Mouse (Mus musculus): Measurements from ENCODE around the gene Cryzl1. TPM values are rescaled to one million over a fixed set of nuclear protein-coding genes. Genes with fewer than 3 reads are reported as not detected.

Gene Cryzl1
- polyA plus RNA-seq, 1 experiment from 2014 or later: 118 TPM

GRCm38 (mm10) chr16:91761761-91762160, 33.0 kb upstream of the Cryzl1 start:
- no peaks in the 10 kb centered on the region for H3K27me3 ChIP-seq
- no peaks in the 10 kb centered on the region for H3K9me3 ChIP-seq
- H3K4me3 ChIP-seq: no peak overlapping the region
- WGBS: 89% methylated on average over 3 of the region's 3 CpGs
- H3K36me3 ChIP-seq: no peaks in the 10 kb centered on the region
- no peak overlapping the region for H3K9ac ChIP-seq (replicated peaks)
- ATAC-seq (replicated peaks): no peak
- no peak overlapping the region for H3K4me2 ChIP-seq (replicated peaks)
- peaks cover 54% of the 10 kb centered on the region for H3K4me1 ChIP-seq
- H3K27ac ChIP-seq (replicated peaks): no peak overlapping the region

GRCm38 (mm10) chr16:91761202-91761601, 32.4 kb upstream of the Cryzl1 start:
- WGBS: 71% methylated on average over 9 of the region's 9 CpGs
- peaks cover 53% of the 10 kb centered on the region for H3K4me1 ChIP-seq
- no peaks in the 10 kb centered on the region for H3K9me3 ChIP-seq
- ATAC-seq (replicated peaks): 0 out of 2 replicates have a peak, but pooled peaks have one; percentile 47
- no peaks in the 10 kb centered on the region for H3K27me3 ChIP-seq
- no peak overlapping the region for H3K4me2 ChIP-seq (replicated peaks)
- no peak overlapping the region for H3K9ac ChIP-seq (replicated peaks)
- H3K27ac ChIP-seq (replicated peaks): peak overlapping the region; percentile 47
- H3K4me3 ChIP-seq: no peak overlapping the region
- H3K36me3 ChIP-seq: no peaks in the 10 kb centered on the region

- no peaks in the 10 kb centered on the region for H3K9me3 ChIP-seq
- H3K36me3 ChIP-seq: no peaks in the 10 kb centered on the region
- 0 out of 2 replicates have a peak, but pooled peaks cover 5% of the 10 kb centered on the region for H3K4me1 ChIP-seq
- H3K27me3 ChIP-seq: no peaks in the 10 kb centered on the region
- H3K27ac ChIP-seq (replicated peaks): no peak overlapping the region
- ATAC-seq (replicated peaks): no peak
- no peak overlapping the region for H3K4me3 ChIP-seq
- H3K9ac ChIP-seq (replicated peaks): no peak overlapping the region
- whole genome bisulfite sequencing: 94% methylated on average over 6 of the region's 6 CpGs
- no peak overlapping the region for H3K4me2 ChIP-seq (replicated peaks)
Measured at GRCm38 (mm10) chr16:91754957-91755356, 26.2 kb upstream of the Cryzl1 start.

- 92% methylated on average over 4 of the region's 4 CpGs for WGBS
Measured at GRCm38 (mm10) chr16:91753611-91754010, 24.8 kb upstream of the Cryzl1 start.

GRCm38 (mm10) chr16:91751644-91752385, 23.0 kb upstream of the Cryzl1 start:
- no peak overlapping the region for H3K27ac ChIP-seq (replicated peaks)
- H3K9me3 ChIP-seq: no peaks in the 10 kb centered on the region
- no peaks in the 10 kb centered on the region for H3K36me3 ChIP-seq
- no peak for ATAC-seq (replicated peaks)
- H3K27me3 ChIP-seq: no peaks in the 10 kb centered on the region
- 0 out of 2 replicates have a peak, but pooled peaks cover 5% of the 10 kb centered on the region for H3K4me1 ChIP-seq
- no peak overlapping the region for H3K4me2 ChIP-seq (replicated peaks)
- no peak overlapping the region for H3K9ac ChIP-seq (replicated peaks)
- H3K4me3 ChIP-seq: no peak overlapping the region
- 75% methylated on average over 13 of the region's 13 CpGs for WGBS

More at GRCm38 (mm10) chr16:91753611-91754010, 24.8 kb upstream of the Cryzl1 start:
- Histone ChIP-seq H3K27me3 (no peaks in the 10 kb centered on the region), H3K4me1 (0 out of 2 replicates have a peak, but pooled peaks cover 5% of the 10 kb centered on the region), H3K27ac (replicated peaks) (no peak overlapping the region), H3K9me3 (no peaks in the 10 kb centered on the region), H3K4me3 (no peak overlapping the region), H3K36me3 (no peaks in the 10 kb centered on the region), H3K4me2 (replicated peaks) (no peak overlapping the region), H3K9ac (replicated peaks) (no peak overlapping the region)
- ATAC-seq (replicated peaks): no peak

GRCm38 (mm10) chr16:91747567-91747966, 18.8 kb upstream of the Cryzl1 start:
- 94% methylated on average over 6 of the region's 6 CpGs for WGBS
- Histone ChIP-seq H3K27ac (replicated peaks) (no peak overlapping the region), H3K9me3 (no peaks in the 10 kb centered on the region), H3K27me3 (no peaks in the 10 kb centered on the region), H3K4me2 (replicated peaks) (no peak overlapping the region), H3K9ac (replicated peaks) (no peak overlapping the region), H3K36me3 (no peaks in the 10 kb centered on the region), H3K4me1 (peaks cover 19% of the 10 kb centered on the region), H3K4me3 (no peak overlapping the region)
- ATAC-seq (replicated peaks): no peak

GRCm38 (mm10) chr16:91746101-91746950, 17.6 kb upstream of the Cryzl1 start:
- ATAC-seq (replicated peaks): no peak
- Histone ChIP-seq H3K36me3 (no peaks in the 10 kb centered on the region), H3K27ac (replicated peaks) (no peak overlapping the region), H3K27me3 (no peaks in the 10 kb centered on the region), H3K4me3 (no peak overlapping the region), H3K9ac (replicated peaks) (no peak overlapping the region), H3K4me2 (replicated peaks) (no peak overlapping the region), H3K9me3 (no peaks in the 10 kb centered on the region), H3K4me1 (peaks cover 20% of the 10 kb centered on the region)
- 52% methylated on average over 14 of the region's 14 CpGs for WGBS

GRCm38 (mm10) chr16:91743055-91743454, 14.3 kb upstream of the Cryzl1 start:
- Histone ChIP-seq H3K4me2 (replicated peaks) (no peak overlapping the region), H3K9me3 (no peaks in the 10 kb centered on the region), H3K9ac (replicated peaks) (no peak overlapping the region), H3K36me3 (no peaks in the 10 kb centered on the region), H3K4me1 (peaks cover 38% of the 10 kb centered on the region), H3K4me3 (no peak overlapping the region), H3K27ac (replicated peaks) (no peak overlapping the region), H3K27me3 (no peaks in the 10 kb centered on the region)
- 78% methylated on average over 7 of the region's 7 CpGs for WGBS
- no peak for ATAC-seq (replicated peaks)

GRCm38 (mm10) chr16:91740918-91741255, 12.1 kb upstream of the Cryzl1 start:
- 58% methylated on average over 7 of the region's 7 CpGs for WGBS
- Histone ChIP-seq H3K4me2 (replicated peaks) (no peak overlapping the region), H3K36me3 (no peaks in the 10 kb centered on the region), H3K9ac (replicated peaks) (no peak overlapping the region), H3K9me3 (no peaks in the 10 kb centered on the region), H3K4me3 (no peak overlapping the region), H3K27ac (replicated peaks) (no peak overlapping the region), H3K27me3 (no peaks in the 10 kb centered on the region), H3K4me1 (peaks cover 49% of the 10 kb centered on the region)
- ATAC-seq (replicated peaks): no peak

- WGBS: 64% methylated on average over 8 of the region's 8 CpGs
Measured at GRCm38 (mm10) chr16:91740184-91740917, 11.6 kb upstream of the Cryzl1 start.

GRCm38 (mm10) chr16:91738505-91738904, 9.7 kb upstream of the Cryzl1 start:
- ATAC-seq (replicated peaks): no peak
- no peak overlapping the region for H3K9ac ChIP-seq (replicated peaks)
- H3K36me3 ChIP-seq: no peaks in the 10 kb centered on the region
- H3K27ac ChIP-seq (replicated peaks): no peak overlapping the region
- no peak overlapping the region for H3K4me3 ChIP-seq
- no peaks in the 10 kb centered on the region for H3K27me3 ChIP-seq
- no peaks in the 10 kb centered on the region for H3K9me3 ChIP-seq
- no peak overlapping the region for H3K4me2 ChIP-seq (replicated peaks)
- H3K4me1 ChIP-seq: peaks cover 58% of the 10 kb centered on the region
- WGBS: 78% methylated on average over 6 of the region's 6 CpGs

More at GRCm38 (mm10) chr16:91740184-91740917, 11.6 kb upstream of the Cryzl1 start:
- H3K27me3 ChIP-seq: no peaks in the 10 kb centered on the region
- no peak overlapping the region for H3K4me3 ChIP-seq
- no peak overlapping the region for H3K27ac ChIP-seq (replicated peaks)
- ATAC-seq (replicated peaks): no peak
- peaks cover 49% of the 10 kb centered on the region for H3K4me1 ChIP-seq
- no peaks in the 10 kb centered on the region for H3K9me3 ChIP-seq
- H3K9ac ChIP-seq (replicated peaks): no peak overlapping the region
- H3K4me2 ChIP-seq (replicated peaks): no peak overlapping the region
- no peaks in the 10 kb centered on the region for H3K36me3 ChIP-seq
